Mouse (Mus musculus) small intestine, adult 2 months (tissue): ENCODE results near the gene Becn1.

Experiments used
- CTCF ChIP-seq: fragments of 200-500 bp; IDR thresholded peaks from 2 replicates; pipeline ENCODE4 v1.5.1; 2012; ENCODE audit warnings: low read depth, mild to moderate bottlenecking, control low read depth, inconsistent platforms, low read length, moderate library complexity, mixed read lengths; ENCODE audit not compliant: insufficient replicate concordance, insufficient read length; ENCODE audit errors: extremely low read depth
- POLR2A ChIP-seq: fragments of 200-500 bp; IDR thresholded peaks from 2 replicates; pipeline ENCODE4 v1.6.1; 2012; ENCODE audit warnings: low read depth, mild to moderate bottlenecking, control low read depth, inconsistent platforms, low read length, moderate library complexity

GRCm38 (mm10) chr11:101265906-101266305 lies 36.2 kb downstream of the Becn1 start:
- TF ChIP-seq CTCF (no peak), POLR2A (no peak)
